Mouse (Mus musculus) midbrain, embryonic 15.5 days (tissue): ENCODE data around the gene Pfkm. TPM values are rescaled to one million over a fixed set of nuclear protein-coding genes. Genes with fewer than 3 reads are reported as not detected.

Experiments
- ATAC-seq: fragments of 200-750 bp; cut with Nextera tagmentation; replicated peaks from 2 replicates; pipeline ENCODE4 v1.8.0; 2017; ENCODE audit warnings: moderate TSS enrichment
- H3K27ac ChIP-seq: fragments of 300-500 bp; sonication (generic); 2 replicates; pipeline ENCODE4 v1.5.1; 2015; ENCODE audit warnings: mild to moderate bottlenecking, inconsistent platforms
- H3K27me3 ChIP-seq: fragments of 300-500 bp; sonication (generic); replicated peaks from 2 replicates; pipeline ENCODE4 v1.6.1; 2015; ENCODE audit warnings: inconsistent platforms
- H3K36me3 ChIP-seq: fragments of 300-500 bp; sonication (generic); replicated peaks from 2 replicates; pipeline ENCODE4 v1.6.1; 2015; ENCODE audit warnings: inconsistent platforms
- H3K4me1 ChIP-seq: fragments of 300-500 bp; sonication (generic); 2 replicates; pipeline ENCODE4 v1.6.1; 2015; ENCODE audit warnings: inconsistent platforms
- H3K4me2 ChIP-seq: fragments of 300-500 bp; sonication (generic); 2 replicates; pipeline ENCODE4 v1.6.1; 2015; ENCODE audit warnings: inconsistent platforms, mild to moderate bottlenecking, moderate library complexity
- H3K4me3 ChIP-seq: fragments of 300-500 bp; sonication (generic); 2 replicates; pipeline ENCODE4 v1.5.1; 2015; ENCODE audit warnings: mild to moderate bottlenecking, inconsistent platforms
- H3K9ac ChIP-seq: fragments of 300-500 bp; sonication (generic); 2 replicates; pipeline ENCODE4 v1.6.1; 2015; ENCODE audit warnings: mild to moderate bottlenecking, inconsistent platforms
- H3K9me3 ChIP-seq: fragments of 300-500 bp; sonication (generic); 2 replicates; pipeline ENCODE4 v1.6.1; 2016; ENCODE audit warnings: inconsistent platforms
- WGBS: fragments of 180-500 bp; shearing (Covaris S2); methylation state at CpG from one replicate; pipeline ENCODE4 v1.1.7; 2015; ENCODE audit warnings: mixed read lengths; 5-methylcytosine and 5-hydroxymethylcytosine counted together
- polyA plus RNA-seq: library from polyadenylated mRNA; unstranded; fragments of >200 nt; fragmentation: Nextera tagmentation; extraction: Ambion mirVana; gene quantifications from 2 replicates; pipeline ENCODE4 v1.2.1, GENCODE M21; 2015

Gene Pfkm
- polyA plus RNA-seq, 1 experiment from 2014 or later = 91.6 TPM

DNA sequence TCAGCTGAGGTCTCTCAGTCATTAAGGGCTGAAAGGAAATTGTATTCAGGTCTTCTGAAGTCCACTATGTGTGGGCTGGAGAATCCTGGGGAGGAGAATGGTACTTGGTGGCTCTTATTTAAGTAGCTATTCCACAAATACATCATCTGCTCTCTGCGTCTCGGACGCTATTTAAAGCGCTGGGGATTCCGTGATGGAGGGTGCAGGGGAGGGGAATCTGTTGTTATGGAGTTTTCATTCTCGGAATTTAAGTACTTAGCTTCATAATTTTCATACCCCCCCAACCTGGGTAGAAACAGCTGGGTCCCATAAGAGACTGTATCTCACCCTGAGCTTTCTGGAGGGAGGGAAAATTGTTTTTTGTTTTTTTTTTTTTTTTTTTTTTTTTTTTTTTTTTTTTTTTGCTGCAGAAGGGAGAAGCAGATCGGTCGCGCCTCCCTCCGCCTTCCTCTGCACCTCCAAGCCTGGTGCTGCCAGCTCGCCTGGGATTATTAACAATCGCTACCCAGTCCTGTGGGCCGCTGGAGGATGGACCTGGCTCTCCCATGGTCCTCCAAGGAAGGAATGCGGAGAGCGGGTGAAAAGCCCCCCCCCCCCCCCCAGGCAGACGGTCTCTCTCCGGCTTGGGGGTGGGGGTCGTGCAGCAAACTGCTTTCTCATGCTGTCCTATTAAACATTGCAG is 74.7 kb downstream of the Pfkm start, which contains the start of gene Ccdc184:
Ccdc184 (plus strand) TSS at position 196 of the 682 bp plus-strand sequence.
- WGBS = under 1% methylated on average over 18 of the region's 18 CpGs
- no peaks in the 10 kb centered on the region for H3K9me3 ChIP-seq
- H3K27me3 ChIP-seq = no peaks in the 10 kb centered on the region; the same call in 1 of the 2 replicates
- H3K9ac ChIP-seq = peak within 1 kb of the TSS; percentile 66
- no peaks in the 10 kb centered on the region for H3K36me3 ChIP-seq
- peak within 1 kb of the TSS; percentile 63 for H3K4me3 ChIP-seq
- peaks cover 44% of the 10 kb centered on the region for H3K4me1 ChIP-seq
- peak within 1 kb of the TSS; percentile 94 for H3K27ac ChIP-seq
- ATAC-seq = peak; percentile 79
- peak within 1 kb of the TSS; percentile 54 for H3K4me2 ChIP-seq

DNA sequence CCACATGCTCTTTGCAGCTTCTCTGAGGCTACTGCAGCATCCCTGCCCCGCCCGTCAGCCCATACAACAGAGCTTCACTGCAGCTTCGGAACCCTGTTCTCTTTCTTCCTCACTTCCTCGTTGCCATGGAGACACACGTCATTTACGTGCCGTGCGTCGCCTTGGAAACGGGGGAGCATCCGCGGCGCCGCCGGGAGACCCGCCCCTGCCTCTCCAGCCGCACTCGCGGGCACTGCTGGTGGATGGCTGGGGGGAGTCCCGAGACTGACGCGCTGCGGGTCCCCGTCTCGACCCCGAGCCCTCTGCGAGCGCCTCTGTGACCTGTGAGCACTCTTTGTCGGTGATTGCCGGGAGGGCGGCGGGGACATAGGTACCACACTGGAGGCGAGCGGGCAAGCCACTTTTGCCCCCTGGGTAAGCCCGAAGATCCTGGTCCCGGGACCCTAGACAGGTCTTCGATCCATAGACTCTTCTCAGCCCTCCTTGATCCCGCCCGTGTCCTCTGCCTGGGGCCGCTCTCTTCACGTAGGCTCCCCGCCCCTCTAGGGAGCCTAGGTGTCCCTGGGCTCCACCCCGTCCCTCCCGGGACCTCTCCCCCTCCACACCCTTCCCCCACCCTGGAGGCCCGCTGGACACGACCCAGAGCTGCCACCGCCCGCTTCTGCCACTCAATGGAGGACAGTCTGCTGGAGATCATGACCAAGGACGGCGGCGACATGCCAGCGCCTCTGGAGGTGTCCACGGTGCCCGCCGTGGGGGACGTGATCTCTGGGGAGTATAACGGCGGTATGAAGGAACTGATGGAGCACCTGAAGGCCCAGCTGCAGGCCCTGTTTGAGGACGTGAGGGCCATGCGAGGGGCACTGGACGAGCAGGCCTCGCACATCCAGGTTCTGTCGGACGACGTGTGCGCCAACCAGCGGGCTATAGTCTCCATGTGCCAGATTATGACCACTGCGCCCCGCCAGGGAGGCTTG is 75.5 kb downstream of the Pfkm start:
- Histone ChIP-seq H3K27me3 (no peaks in the 10 kb centered on the region; the same call in 1 of the 2 replicates), H3K4me3 (peak overlapping the region; percentile 63), H3K36me3 (no peaks in the 10 kb centered on the region), H3K9ac (peak overlapping the region; percentile 66), H3K4me2 (peak overlapping the region; percentile 54), H3K27ac (peak overlapping the region; percentile 94), H3K4me1 (peaks cover 44% of the 10 kb centered on the region), H3K9me3 (no peaks in the 10 kb centered on the region)
- 1% methylated on average over 69 of the region's 69 CpGs for WGBS
- ATAC-seq = peak; percentile 93

DNA sequence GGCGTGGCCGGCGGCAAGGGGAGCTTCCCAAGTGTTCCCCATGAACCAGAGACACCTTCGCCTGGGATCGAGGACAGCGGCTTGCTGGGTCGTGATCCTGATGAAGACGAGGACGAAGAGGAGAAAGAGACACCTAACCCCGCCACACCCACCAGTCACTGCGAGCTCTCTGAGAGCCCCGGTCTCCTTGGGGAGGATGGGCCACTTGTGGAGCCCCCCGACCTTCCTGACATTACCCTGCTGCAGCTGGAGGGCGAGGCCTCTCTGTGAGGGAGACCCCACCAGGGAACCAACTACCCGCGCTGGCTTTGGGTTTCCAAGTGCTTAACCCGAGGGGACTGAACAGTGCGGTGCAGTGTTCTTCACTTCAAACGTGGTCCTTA is 76.2 kb downstream of the Pfkm start:
- ATAC-seq = no peak
- 5% methylated on average over 19 of the region's 19 CpGs for WGBS
- 0 out of 2 replicates have a peak overlapping the region, but pooled peaks have one; percentile 94 for H3K27ac ChIP-seq

DNA sequence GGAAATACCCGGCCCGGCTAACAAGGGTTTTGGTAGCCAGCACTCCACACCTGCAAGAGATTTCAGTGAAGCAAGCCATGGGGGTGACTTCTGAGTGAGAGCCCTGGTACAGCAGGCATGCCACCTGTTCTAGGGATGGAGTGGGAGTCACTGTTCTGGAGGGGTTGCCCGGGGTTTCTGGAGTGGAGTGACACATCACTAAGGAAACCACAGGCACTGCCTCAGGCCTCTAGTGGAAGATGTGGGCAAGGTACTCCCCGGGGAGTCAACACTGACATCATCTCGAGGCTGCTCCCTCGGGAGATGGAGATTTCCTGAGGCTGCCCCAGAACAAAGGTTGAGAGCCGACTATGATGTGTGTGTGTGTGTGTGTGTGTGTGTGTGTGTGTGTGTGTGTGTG is 78.0 kb downstream of the Pfkm start:
- Histone ChIP-seq H3K9me3 (no peaks in the 10 kb centered on the region), H3K36me3 (no peaks in the 10 kb centered on the region), H3K27ac (peak overlapping the region; percentile 32; the same call in 1 of the 2 replicates), H3K4me1 (peaks cover 46% of the 10 kb centered on the region), H3K4me2 (peak overlapping the region; percentile 54), H3K9ac (peak overlapping the region; percentile 66; the same call in 1 of the 2 replicates), H3K27me3 (no peaks in the 10 kb centered on the region; the same call in 1 of the 2 replicates), H3K4me3 (peak overlapping the region; percentile 63)
- no peak for ATAC-seq
- WGBS = 28% methylated on average over 7 of the region's 7 CpGs

More for the DNA sequence above, 76.2 kb downstream of the Pfkm start:
- H3K36me3 ChIP-seq = no peaks in the 10 kb centered on the region
- peak overlapping the region; percentile 63 for H3K4me3 ChIP-seq
- H3K9ac ChIP-seq = peak overlapping the region; percentile 66
- H3K9me3 ChIP-seq = no peaks in the 10 kb centered on the region
- no peaks in the 10 kb centered on the region; the same call in 1 of the 2 replicates for H3K27me3 ChIP-seq
- H3K4me2 ChIP-seq = peak overlapping the region; percentile 54
- peaks cover 46% of the 10 kb centered on the region for H3K4me1 ChIP-seq

DNA sequence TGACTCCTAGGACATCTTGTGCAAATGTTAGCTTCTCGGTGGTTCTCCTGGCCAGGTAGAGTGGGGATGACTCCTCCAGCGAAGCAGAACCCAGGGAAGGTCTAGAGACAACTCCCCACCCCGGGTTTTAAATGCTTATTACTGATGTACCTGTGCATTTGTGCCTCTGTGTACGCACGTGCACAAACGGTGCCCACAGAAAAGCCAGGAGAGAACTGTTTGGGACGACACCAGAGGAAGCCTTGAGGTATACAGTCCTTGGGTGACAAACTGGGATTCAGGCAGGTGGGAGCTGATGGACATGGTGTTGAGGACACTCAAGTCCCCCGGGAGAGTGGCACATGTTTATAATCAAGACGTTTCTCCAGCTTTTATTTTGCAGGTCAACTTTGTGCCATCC is 78.5 kb downstream of the Pfkm start:
- Histone ChIP-seq H3K4me2 (peak overlapping the region; percentile 54), H3K27ac (no peak overlapping the region), H3K36me3 (no peaks in the 10 kb centered on the region), H3K4me3 (peak overlapping the region; percentile 63), H3K9ac (no peak overlapping the region), H3K27me3 (no peaks in the 10 kb centered on the region; the same call in 1 of the 2 replicates), H3K9me3 (no peaks in the 10 kb centered on the region), H3K4me1 (peaks cover 46% of the 10 kb centered on the region)
- no peak for ATAC-seq
- 72% methylated on average over 9 of the region's 9 CpGs for WGBS

DNA sequence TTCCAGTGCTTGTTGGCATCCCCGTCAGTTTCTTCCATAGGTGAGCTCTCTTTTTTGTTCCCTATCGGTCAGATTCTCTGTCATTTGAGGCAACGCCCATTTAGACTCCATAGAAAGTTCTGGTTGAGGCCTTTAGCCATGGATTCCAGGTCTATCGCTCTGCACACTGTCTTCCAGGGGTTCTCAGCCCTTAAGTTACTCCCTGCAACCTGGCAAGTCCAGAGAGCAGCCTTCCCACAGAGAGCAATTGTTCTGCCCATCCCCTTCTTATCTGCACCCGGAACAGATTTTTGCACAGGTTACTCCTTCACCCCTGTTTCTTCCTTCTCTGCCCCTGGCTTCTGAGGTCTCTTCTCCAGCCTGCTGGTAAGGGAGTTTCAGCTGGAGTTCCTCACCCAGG is 79.7 kb downstream of the Pfkm start:
- H3K9me3 ChIP-seq = no peaks in the 10 kb centered on the region
- peaks cover 39% of the 10 kb centered on the region for H3K4me1 ChIP-seq
- no peak overlapping the region for H3K9ac ChIP-seq
- no peak overlapping the region for H3K4me3 ChIP-seq
- WGBS = 77% methylated on average over 5 of the region's 5 CpGs
- no peak overlapping the region for H3K27ac ChIP-seq
- H3K27me3 ChIP-seq = peaks cover 4% of the 10 kb centered on the region
- no peak overlapping the region for H3K4me2 ChIP-seq
- no peak for ATAC-seq
- no peaks in the 10 kb centered on the region for H3K36me3 ChIP-seq

DNA sequence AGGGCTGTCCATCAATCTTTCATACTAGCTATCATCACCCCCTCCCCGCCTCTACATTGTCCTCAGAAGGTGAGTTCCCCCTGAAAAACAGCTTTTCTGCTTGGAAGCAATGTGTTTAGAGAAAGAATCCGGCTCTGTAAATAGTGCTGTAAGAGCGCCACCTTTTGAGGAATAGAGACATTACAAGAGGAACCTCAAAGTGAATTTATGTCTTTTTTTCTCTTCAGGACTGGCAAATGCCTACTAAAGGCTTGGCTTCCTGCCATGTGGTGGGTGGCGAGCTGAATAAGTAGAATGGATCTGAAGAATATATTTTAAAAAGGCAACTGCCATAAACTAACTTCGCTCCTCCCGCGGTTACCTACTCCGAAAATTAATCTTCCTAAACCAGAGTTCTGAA is 81.4 kb downstream of the Pfkm start:
- 33% methylated on average over 8 of the region's 8 CpGs for WGBS
- Histone ChIP-seq H3K27ac (no peak overlapping the region), H3K27me3 (peaks cover 4% of the 10 kb centered on the region), H3K4me2 (no peak overlapping the region), H3K9me3 (no peaks in the 10 kb centered on the region), H3K4me3 (no peak overlapping the region), H3K4me1 (peaks cover 32% of the 10 kb centered on the region), H3K9ac (no peak overlapping the region; the same call in 1 of the 2 replicates), H3K36me3 (no peaks in the 10 kb centered on the region)
- no peak for ATAC-seq

DNA sequence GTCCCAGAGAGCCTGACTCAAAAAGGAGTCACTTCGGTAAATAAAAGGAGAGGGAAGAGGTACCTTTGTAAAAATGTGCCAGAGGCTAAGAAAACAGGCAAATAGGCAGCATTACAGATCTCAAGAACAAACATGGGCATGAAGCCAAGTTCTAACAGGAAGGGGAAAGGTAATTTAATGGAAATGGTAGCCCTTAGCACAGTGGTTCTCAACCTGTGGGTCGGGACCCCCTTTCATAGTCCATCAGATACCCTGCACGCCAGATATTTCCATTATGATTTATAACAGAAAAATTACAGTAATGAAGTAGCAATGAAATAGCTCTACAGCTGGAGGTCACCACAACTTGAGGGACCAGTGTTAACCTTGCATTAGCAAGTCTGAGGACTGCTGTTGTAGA is 84.9 kb downstream of the Pfkm start:
- WGBS = 86% methylated on average over 3 of the region's 3 CpGs
- ATAC-seq = no peak
- Histone ChIP-seq H3K27me3 (peaks cover 4% of the 10 kb centered on the region), H3K27ac (no peak overlapping the region), H3K4me2 (no peak overlapping the region), H3K4me1 (peaks cover 10% of the 10 kb centered on the region), H3K36me3 (no peaks in the 10 kb centered on the region), H3K9me3 (no peaks in the 10 kb centered on the region), H3K9ac (no peak overlapping the region), H3K4me3 (no peak overlapping the region)

DNA sequence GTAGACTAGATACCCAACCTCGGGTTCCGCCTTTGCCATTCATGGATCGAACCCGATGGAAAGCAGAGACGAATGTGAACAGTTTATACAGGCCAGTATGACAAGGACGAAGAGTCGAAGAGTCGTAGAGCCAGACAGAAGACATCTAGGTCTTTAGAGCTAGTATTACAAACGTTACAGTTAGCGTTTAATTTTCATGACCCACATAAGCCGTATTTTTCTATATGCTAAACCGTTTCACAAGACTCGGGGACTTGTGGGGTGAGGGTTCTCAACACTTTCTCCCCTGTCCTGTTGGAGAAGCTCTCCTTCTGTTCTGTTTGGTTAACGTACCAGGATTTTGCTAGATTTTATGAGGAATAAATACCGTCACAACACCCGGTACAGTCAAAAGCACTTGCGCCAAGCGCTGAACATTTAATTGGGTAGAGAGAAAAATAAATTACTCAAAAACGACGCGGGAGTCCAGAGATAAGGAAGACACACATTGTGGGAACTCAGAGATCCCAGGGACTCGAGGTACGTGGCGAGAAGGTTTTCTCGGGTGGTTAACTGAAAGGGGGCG is 88.3 kb downstream of the Pfkm start:
- ATAC-seq = no peak; the same call in 1 of the 2 replicates
- H3K9ac ChIP-seq = peak overlapping the region; percentile 49
- H3K27me3 ChIP-seq = peaks cover 4% of the 10 kb centered on the region; the same call in 1 of the 2 replicates
- H3K9me3 ChIP-seq = no peaks in the 10 kb centered on the region
- H3K4me1 ChIP-seq = peaks cover 7% of the 10 kb centered on the region
- peak overlapping the region; percentile 88 for H3K27ac ChIP-seq
- peak overlapping the region; percentile 63 for H3K4me3 ChIP-seq
- no peaks in the 10 kb centered on the region for H3K36me3 ChIP-seq
- peak overlapping the region; percentile 74 for H3K4me2 ChIP-seq
- 4% methylated on average over 26 of the region's 26 CpGs for WGBS

DNA sequence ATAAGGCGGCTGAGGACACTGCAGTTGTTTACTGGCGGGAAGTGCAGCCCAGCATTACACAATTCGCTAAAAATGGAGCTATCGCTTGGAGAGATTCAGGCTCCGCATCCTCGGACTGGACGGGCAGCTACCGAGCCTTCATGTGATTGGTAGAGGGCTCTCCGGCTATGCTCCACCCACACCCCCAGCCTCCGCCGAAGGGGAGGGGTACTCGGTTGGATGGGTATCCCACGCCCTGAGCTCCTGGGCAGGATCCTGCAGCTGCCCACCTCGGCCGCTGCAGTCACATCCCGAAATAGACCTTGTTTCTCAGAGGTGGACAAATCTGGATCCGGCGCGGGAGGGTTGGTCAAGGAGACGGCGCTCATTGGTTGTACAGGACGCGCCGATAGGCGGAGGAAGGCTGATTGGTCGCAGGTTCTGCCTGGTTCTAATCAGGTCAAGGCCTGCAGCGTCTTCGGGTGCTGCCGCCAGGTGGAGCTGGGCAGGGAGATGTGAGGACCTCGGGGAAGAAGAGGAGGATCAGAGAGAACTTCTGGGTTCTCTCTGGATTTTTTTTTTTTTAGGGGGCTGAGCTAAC is 88.8 kb downstream of the Pfkm start:
- Histone ChIP-seq H3K27me3 (peaks cover 4% of the 10 kb centered on the region; the same call in 1 of the 2 replicates), H3K4me3 (peak overlapping the region; percentile 63), H3K4me2 (peak overlapping the region; percentile 74), H3K9ac (peak overlapping the region; percentile 49), H3K4me1 (peaks cover 7% of the 10 kb centered on the region), H3K36me3 (no peaks in the 10 kb centered on the region), H3K27ac (peak overlapping the region; percentile 88), H3K9me3 (no peaks in the 10 kb centered on the region)
- under 1% methylated on average over 30 of the region's 30 CpGs for WGBS
- peak; percentile 99 for ATAC-seq
